Mouse (Mus musculus) urinary bladder, postnatal 14 days (tissue): ENCODE measurements at regions not wholly inside any gene's neighbourhood (a gene's known extent, or its start where the extent isn't known, plus 50 kb on each side); places are given as distances from the start of the nearest gene placed in this dataset.

Experiments
- DNase-seq: peaks from one replicate; pipeline ENCODE4 v3.0.0; 2021; ENCODE audit warnings: low spot score

- no peak for DNase-seq
These were observed 53.8 kb downstream of the Neurod6 start for GRCm38 (mm10) chr6:55627228-55627627.

GRCm38 (mm10) chr6:55620366-55620765 lies 60.7 kb downstream of the Neurod6 start:
- no peak for DNase-seq

GRCm38 (mm10) chr6:55617922-55618481 lies 63.1 kb downstream of the Neurod6 start:
- DNase-seq: peak; percentile 3

- no peak for DNase-seq
These were observed 70.7 kb downstream of the Neurod6 start for GRCm38 (mm10) chr6:55610395-55610794.

GRCm38 (mm10) chr6:55609976-55610375 lies 71.1 kb downstream of the Neurod6 start:
- DNase-seq: no peak

- DNase-seq: no peak
These were observed 72.0 kb downstream of the Neurod6 start for GRCm38 (mm10) chr6:55609053-55609452.

GRCm38 (mm10) chr6:55597088-55597487 lies 84.0 kb downstream of the Neurod6 start:
- DNase-seq: no peak

GRCm38 (mm10) chr6:55592126-55592525 lies 88.9 kb downstream of the Neurod6 start:
- no peak for DNase-seq

GRCm38 (mm10) chr6:55581106-55581505 lies 100.0 kb downstream of the Neurod6 start:
- DNase-seq: no peak

- DNase-seq: no peak
These were observed 101.0 kb downstream of the Neurod6 start for GRCm38 (mm10) chr6:55580036-55580435.

GRCm38 (mm10) chr6:55579611-55580010 lies 101.5 kb downstream of the Neurod6 start:
- DNase-seq: no peak

GRCm38 (mm10) chr6:55579105-55579504 lies 102.0 kb downstream of the Neurod6 start:
- DNase-seq: no peak

GRCm38 (mm10) chr6:55578051-55578450 lies 103.0 kb downstream of the Neurod6 start:
- DNase-seq: no peak

- DNase-seq: no peak
These were observed 113.5 kb downstream of the Neurod6 start for GRCm38 (mm10) chr6:55567521-55567920.

GRCm38 (mm10) chr6:55565260-55566209 lies 113.8 kb downstream of the Adcyap1r1 start:
- no peak for DNase-seq

GRCm38 (mm10) chr6:55560606-55561005 lies 108.8 kb downstream of the Adcyap1r1 start:
- DNase-seq: no peak

GRCm38 (mm10) chr6:55559797-55560196 lies 108.0 kb downstream of the Adcyap1r1 start:
- no peak for DNase-seq
